Mouse (Mus musculus) adrenal gland (tissue): ENCODE results near the gene Rpl10-ps3.

Experiments
- intact Hi-C: fragments of 180-260 bp; cut with DNase I; formaldehyde crosslinking; loops from one replicate; pipeline ENCODE4 v1.15.1; 2025

Rpl10-ps3 gene

DNA sequence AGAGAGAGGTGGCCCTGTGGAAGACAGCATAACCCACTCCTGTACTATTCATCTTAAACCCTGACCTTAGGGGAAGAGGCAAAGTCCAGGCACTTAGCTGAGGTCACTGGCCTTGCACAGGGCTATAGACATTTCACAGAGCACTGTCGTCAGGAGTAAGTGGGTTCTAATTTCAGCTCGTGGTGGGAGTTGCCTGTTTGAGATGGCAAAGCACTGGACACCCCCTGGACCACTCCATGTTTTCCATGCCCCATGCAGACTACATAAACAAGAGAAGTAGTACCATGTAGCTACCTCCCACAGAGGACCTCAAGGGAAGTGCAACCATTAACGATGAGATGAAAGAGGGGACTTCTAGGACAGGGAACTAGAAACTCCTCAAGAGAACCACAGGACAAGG, 29.1 kb downstream of the Rpl10-ps3 start:
- intact Hi-C loops = no loop called here

DNA sequence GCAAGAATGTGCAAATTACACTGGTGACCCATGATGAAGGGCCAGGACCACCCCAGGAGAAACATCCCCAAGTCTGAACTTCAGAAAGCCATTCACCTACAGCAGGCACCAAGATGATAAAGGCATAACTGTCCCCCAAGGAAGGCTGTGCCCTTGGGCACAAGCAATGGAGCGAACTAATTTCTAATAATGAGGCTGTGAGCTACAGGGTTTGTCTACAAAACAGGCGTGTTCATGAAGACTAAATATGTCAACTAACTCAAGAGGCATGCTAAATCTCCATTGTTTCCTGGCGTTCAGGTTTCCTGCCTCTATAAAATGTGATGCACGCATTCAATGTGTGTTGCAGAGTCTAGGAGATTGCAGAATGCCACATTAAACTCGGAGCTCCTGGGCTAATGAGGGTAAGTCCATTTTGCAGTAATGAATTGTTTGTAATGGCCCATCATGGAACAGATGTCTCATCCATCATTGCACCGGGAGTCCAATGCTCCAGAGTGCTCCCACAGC, 33.7 kb downstream of the Rpl10-ps3 start:
- intact Hi-C loops = no loop called here

DNA sequence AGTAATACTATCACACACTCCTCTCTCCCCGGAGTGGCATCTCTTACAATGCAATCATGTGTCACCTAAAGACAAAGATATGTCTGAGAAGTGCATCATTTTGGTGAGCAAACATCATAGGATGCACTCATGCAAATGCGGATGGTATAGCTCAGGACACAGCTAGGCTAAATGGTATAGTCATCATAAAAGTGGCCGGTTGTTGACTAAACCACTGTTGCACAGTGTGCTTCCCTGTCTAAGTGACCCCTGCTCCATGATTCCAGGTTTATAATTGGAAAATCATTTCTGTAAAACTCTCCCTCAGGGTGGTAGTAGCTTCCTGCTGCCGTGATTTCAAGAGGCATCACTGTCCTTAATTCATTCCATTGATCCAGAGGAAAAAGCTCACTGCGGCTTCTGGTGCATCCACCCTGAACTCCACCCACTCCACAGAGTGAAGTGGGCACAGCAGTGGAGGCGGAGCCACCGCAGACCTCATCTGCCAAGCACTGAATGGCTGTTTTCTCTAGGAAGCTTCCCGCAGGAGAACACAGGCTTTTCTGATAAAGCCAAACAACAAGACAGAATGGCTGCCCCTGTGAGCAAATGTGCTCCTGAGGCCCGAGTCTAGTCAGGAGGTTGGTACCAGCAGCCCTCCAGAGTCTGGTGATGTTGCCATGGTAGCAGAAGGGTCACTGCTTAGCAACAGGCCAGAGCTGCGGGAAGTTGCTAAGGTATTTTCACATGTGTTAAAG, 38.9 kb downstream of the Rpl10-ps3 start:
- intact Hi-C loops = no loop called here

DNA sequence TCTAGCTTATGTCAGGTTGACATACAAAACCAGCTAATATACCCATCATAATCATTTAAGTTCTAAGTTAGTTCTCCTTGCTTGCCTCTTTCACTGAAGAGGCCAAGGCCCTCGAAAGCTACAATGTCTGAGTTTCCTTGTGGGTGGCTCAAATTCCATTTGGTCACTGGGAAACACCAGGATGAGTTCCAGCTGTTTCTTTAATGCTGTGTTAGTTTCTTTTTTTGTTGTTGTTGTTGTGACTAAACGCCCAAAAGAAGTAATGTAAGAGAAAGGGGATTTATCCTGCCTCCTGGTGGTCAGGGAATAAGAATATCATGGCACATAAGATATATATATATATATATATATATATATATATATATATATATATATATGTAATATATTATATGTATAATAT, 39.7 kb downstream of the Rpl10-ps3 start:
- intact Hi-C loops = no loop called here

DNA sequence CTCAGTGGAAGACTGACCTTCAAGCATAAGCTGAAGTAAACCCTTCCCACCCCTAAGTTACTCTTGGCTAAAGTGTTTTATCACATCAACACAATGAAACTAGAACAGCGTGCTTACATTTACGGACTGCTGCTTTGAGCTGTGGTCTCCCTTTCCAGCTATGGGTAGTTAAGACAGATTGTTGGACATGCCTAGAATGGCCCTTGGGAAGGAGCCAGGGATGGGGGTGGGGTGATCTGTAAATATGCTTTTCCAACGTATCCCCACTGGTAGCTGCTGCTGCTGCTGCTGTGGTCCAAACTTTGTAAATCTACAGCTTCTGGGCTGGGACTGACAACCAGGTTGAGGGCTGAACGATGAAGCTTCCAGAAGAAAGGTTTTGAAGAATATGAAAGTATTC, 40.8 kb downstream of the Rpl10-ps3 start:
- intact Hi-C loops = no loop called here

DNA sequence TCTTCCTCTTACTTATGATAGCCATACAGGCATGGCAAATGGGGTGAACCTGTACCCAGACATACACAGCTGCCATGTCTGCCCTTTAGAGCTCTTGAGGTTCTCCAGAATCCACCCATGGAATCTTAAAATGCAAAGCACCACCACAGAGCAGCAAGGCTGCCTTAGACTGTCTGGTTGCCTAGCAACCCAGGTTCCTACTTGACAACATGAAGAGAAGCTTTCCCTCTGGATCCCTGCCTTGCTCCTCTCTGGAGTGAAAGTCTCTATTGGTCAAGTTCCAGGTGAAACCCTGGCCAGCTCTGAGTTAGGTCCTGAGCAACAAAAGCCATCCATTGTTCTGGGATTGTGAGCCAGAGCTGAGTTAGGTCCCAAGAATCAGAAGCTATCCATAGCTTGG, 43.0 kb downstream of the Rpl10-ps3 start:
- intact Hi-C loops = no loop called here

DNA sequence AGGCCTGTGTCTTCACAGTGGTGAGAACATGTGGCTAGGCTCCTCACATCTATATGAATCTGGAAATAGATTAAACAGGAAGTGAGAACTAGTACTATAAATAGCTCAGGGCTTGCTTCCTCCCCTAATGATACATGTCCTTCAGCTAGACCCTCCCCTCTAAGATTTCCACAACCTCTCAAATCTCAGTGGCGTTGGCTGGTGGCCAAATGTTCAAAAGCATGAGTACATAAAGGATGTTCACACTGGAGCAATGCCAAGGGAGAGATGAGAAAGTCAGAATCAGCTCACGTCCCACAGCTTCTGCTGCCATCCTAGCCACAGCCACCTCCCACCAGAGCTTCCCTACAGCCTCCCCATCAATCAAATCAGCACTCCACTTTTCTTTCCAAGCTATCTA, 46.4 kb downstream of the Rpl10-ps3 start:
- intact Hi-C loops = no loop called here
